Mouse (Mus musculus): ENCODE data around the gene Vcp.

- no peak for TF ChIP-seq CTCF (IDR thresholded peaks at IDR 0.05; ENCODE audit: borderline replicate concordance, insufficient read depth, low read length)
- TF ChIP-seq POLR2A (IDR thresholded peaks at IDR 0.05; ENCODE audit: low read depth, low read length) = no peak
Measured at GRCm38 (mm10) chr4:43032501-43032900, 32.2 kb upstream of the Vcp start.
